Mouse (Mus musculus) lung, postnatal 36 days (tissue): Measurements from ENCODE around the gene Rad51.

Experiments
- DNase-seq: peaks from one replicate; pipeline ENCODE4 v3.0.0; 2022; ENCODE audit warnings: mixed read lengths

Rad51 gene

DNA sequence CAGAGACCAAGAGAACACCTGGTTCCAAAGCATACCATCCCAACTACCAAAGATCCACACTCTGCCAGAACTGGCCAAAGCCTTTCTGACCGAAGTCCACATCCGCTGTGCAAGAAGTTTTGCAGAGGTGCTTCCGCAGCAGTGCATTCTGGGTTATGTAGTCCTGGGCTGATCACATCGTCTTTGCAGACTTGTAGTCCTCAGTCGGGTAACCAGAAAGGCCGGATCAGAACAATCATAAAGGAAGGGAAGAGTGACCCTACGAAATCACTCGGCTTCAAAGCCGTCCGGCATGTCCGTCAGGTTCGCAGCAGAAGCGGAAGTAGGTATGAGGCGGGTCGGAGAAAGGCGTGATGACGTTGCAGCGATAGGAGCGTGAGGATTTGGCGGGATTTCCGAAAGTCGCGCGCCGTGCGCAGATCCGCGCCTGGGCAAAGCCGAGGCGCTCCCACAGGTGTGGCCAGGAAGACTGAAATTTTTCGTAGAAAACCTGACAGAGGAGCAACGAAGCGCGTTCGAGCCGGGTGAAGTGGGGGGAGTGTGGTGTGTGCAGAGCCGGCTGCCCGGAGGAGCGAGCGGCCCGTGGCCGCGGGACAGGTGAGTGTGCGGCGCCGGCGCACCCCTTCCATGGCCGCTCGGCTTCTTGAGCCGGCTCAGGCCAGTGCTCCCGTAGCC is at the start of gene Rad51:
TSS of gene Rad51 (plus strand) at position 356 of the 675 bp plus-strand sequence.
- peak; percentile 92 for DNase-seq

- no peak for DNase-seq
Measured at GRCm38 (mm10) chr2:119072397-119072796, 40.2 kb upstream of the Rad51 start.

DNA sequence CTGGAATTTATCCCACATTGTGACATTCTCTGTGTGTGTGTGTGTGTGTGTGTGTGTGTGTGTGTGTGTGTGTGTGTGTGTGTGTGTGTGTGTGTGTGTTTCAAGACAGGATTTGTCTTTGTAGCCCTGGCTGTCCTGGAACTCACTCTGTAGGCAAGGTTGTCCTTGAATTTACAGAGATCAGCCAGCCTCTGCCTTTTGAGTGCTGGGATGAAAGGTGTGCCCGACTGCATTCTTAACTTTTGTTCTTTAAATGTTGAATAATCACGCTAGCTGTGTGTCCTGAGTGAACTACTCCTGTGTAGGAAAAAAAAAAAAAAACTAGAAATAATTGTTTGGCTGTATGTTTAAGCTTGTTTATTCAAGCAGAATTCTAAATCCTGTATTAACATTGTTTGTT is 26.4 kb upstream of the Rad51 start:
- DNase-seq: no peak

GRCm38 (mm10) chr2:119101552-119101951 is 11.0 kb upstream of the Rad51 start:
- no peak for DNase-seq

GRCm38 (mm10) chr2:119106583-119106982 is 6.0 kb upstream of the Rad51 start:
- DNase-seq: no peak

- DNase-seq: peak; percentile 53
Measured at GRCm38 (mm10) chr2:119108554-119108953, 4.0 kb upstream of the Rad51 start.

GRCm38 (mm10) chr2:119111060-119111459 is 1.5 kb upstream of the Rad51 start:
- no peak for DNase-seq

GRCm38 (mm10) chr2:119113121-119113925 is 730 bp downstream of the Rad51 start:
- DNase-seq: no peak

DNA sequence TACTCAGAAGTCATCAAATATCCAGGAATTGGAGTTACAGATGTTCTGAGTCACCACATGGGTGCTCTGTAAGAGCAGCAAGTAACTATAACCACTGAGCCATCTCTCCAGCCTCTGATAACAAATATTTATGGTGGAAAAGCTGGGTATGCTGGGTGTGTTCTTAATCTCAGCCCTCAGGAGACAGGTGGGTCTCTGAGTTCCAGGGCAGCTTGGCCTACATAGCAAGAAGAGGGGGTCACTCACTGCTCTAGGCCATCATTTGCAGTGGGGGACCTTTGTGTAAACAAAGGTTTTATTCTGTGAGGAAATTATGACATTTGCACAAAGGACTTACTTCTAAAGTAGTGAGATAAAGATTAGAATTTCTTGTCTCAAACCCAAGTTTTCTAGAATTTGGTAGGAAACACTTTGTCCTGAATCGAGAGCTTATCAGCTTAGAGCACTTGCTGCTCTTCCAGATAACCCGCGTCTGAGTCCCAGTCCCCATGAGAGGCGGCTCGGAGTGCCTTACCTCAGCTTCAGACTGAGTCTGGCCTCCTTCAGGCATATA is 23.8 kb downstream of the Rad51 start:
- no peak for DNase-seq

DNA sequence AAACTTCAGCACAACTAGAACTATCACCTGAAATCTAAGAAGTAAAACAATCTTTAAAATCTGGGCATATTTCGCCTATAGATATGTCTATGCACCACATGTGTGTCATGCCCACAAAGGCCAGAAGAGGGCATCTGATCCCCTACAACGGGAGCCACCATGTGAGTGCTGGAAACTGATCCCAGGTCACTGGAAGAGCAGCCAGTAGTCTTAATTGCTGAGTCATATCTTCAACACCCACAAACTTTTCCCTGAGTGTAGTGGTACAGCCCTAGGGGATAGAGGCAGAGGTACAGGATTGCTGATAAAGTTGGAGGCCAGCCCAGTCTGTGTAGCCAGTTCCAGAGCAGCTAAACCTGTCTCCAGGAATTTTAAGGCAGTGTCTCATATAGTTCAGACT is 32.6 kb downstream of the Rad51 start:
- DNase-seq: peak; percentile 24

- DNase-seq: no peak
Measured at GRCm38 (mm10) chr2:119146435-119146834, 33.8 kb downstream of the Rad51 start.

DNA sequence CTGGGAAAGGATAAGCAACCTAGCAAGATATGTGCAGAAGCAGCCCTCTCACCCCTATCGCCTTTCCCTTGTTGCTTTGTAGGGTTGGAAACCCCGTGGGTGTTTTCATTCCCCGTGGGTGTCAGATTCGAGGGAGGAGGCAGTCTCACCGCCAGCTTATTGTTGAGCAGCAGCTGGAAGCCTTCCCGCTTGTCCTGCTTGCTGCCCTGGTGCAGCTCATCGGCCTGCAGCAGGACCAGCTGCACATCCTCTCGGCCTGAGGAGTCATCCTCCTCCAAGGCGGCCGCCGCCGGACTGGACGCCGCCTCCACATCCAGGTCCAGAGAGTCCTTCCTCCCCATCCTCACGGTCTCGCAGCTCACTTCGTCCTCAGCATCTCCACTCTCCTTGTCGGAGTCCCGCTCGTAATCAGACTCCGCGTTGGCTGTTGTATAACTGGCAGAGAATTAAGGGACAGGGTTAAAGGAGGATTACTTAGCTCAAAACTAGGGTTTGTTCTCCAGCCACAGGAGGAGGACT is 34.6 kb downstream of the Rad51 start:
- no peak for DNase-seq

DNA sequence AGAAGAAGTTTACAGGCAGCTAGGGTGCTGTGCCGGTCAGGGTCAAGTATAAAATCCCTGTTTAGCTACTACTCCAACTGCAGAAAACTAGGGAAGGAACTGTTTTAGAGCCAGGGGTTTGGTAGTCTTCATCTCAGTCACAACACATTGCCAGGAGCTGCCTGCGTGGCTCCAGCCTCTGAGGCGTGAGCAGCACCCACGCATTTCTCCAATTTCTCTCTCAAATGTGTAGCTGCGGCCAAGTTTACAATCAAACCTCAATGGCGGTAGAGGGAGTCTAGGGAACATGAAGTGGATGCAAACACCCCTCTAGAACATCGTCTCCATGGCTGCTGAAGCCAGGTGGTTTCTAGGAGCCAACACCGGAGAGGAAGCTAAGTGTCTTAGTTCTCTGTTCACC is 35.2 kb downstream of the Rad51 start:
- no peak for DNase-seq

GRCm38 (mm10) chr2:119152255-119152654 is 39.7 kb downstream of the Rad51 start:
- DNase-seq: no peak

DNA sequence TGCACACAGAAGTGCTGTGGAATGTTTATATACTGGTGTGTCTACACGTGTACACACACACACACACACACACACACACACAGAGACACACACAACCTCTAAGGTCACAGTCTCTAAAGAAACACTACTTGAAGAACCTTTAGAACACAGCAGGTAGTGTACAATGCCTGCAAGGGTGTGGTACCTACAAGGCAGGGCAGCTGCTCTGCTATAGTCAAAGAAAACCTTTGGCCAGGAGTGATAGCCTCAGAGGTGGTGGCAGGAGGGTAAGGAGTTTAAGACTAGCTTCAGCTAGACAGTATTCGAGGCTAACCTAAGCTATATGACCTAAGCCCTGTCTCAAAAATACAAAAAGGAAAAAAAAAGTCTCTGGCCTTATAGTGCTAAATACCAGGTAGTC is 42.1 kb downstream of the Rad51 start:
- no peak for DNase-seq

- DNase-seq: no peak
Measured at GRCm38 (mm10) chr2:119155388-119155787, 42.8 kb downstream of the Rad51 start.

- DNase-seq: peak; percentile 25
Measured at GRCm38 (mm10) chr2:119156081-119156680, 43.6 kb downstream of the Rad51 start.

- DNase-seq: peak; percentile 98
Measured at GRCm38 (mm10) chr2:119156681-119157572, 44.3 kb downstream of the Rad51 start, which contains the start of gene Rmdn3. Gene Rmdn3, minus strand, starts transcription at chr2:119157034.

DNA sequence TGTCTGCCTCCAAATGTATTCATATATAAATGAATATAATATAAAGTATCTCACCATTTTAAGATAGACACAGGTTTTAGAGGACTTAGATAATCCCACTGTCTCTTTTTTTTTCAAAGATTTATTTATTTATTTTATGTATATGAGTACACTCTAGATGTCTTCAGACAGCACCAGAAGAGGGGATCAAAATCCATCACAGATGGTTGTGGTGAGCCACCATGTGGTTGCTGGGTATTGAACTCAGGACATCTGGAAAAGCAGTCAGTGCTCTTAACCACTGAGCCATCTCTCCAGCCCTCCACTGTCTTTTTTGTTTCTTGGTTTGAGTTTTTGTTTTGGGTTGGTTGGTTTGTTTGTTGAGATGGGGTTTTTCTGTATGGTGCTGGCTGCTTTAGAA is 45.2 kb downstream of the Rad51 start:
- no peak for DNase-seq

- DNase-seq: peak; percentile 71
Measured at GRCm38 (mm10) chr2:119161247-119161646, 48.7 kb downstream of the Rad51 start.

GRCm38 (mm10) chr2:119163135-119163534 is 50.5 kb downstream of the Rad51 start:
- peak; percentile 13 for DNase-seq

DNA sequence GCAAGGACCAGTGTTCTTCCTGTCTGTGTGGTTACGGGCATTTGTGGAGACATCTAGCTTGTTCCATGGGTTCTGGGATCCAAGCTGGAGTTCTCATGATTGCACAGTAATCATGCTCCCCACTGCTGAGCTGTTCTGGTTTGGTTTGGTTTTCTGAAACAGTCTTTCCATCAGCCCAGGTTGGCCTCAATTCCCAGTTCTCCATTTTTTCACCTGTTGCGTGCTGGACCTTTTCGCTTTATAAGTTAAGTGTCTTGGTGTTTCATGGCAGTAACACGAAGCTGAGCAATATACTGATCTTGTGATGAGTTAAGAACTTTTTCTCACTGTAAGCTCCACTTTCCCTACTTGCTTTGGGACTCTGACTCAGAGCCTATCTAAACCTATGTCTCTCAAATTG is 51.4 kb downstream of the Rad51 start:
- no peak for DNase-seq
